Mouse (Mus musculus) layer of hippocampus, adult 6 months (tissue): ENCODE data around the gene BC030499. TPM values are rescaled to one million over a fixed set of nuclear protein-coding genes. Genes with fewer than 3 reads are reported as not detected.

ENCODE experiments used
- long read RNA-seq, 2 experiments: library from polyadenylated mRNA; unstranded; transcript quantifications; one replicate each; pipeline ENCODE4 v2.0.0; 2019 to 2020
- polyA plus RNA-seq: library from polyadenylated mRNA; unstranded; fragments of <200 nt; fragmentation: Nextera tagmentation; gene quantifications from 2 replicates; pipeline ENCODE4 v1.2.3, GENCODE M21; 2021

The BC030499 gene
- 0.56 and 0.58 TPM in 2 replicates for polyA plus RNA-seq
- long read RNA-seq, experiment 1, partial matches to known transcripts = 0 of 2 reads
- long read RNA-seq, experiment 1, other reads (novel, unspliced or antisense) = 2 of 2 reads
- long read RNA-seq, experiment 2, partial matches to known transcripts = 4 of 24 reads
- long read RNA-seq, experiment 2, other reads (novel, unspliced or antisense) = 20 of 24 reads

GRCm38 (mm10) chr11:78290654-78291053 lies at the start of gene BC030499:
Gene BC030499, plus strand, starts transcription at chr11:78290841.

GRCm38 (mm10) chr11:78245627-78246317 lies 44.9 kb upstream of the BC030499 start, which contains the start of the genes Sdf2 and Supt6:
Gene Sdf2, plus strand, starts transcription at chr11:78245746.
Gene Supt6, minus strand, starts transcription at chr11:78245987.

GRCm38 (mm10) chr11:78261380-78262352 lies 29.0 kb upstream of the BC030499 start, which contains the start of gene 2610507B11Rik:
Gene 2610507B11Rik, plus strand, starts transcription at chr11:78261752.

GRCm38 (mm10) chr11:78301357-78302084 lies 10.9 kb downstream of the BC030499 start, which contains the start of gene Spag5:
Gene Spag5, plus strand, starts transcription at chr11:78301529.

GRCm38 (mm10) chr11:78322860-78323259 lies 32.2 kb downstream of the BC030499 start, which contains the start of gene Aldoc:
Gene Aldoc, plus strand, starts transcription at chr11:78322968.

GRCm38 (mm10) chr11:78327634-78328511 lies 37.2 kb downstream of the BC030499 start, which contains the start of gene Pigs:
Gene Pigs, plus strand, starts transcription at chr11:78328415.

GRCm38 (mm10) chr11:78343381-78344327 lies 53.0 kb downstream of the BC030499 start, which contains the start of gene Unc119:
Gene Unc119, plus strand, starts transcription at chr11:78343482.

Other genes with a start within 250 kb of the BC030499 start
- gene Eral1, start 210.5 kb upstream of the BC030499 start, polyA plus RNA-seq = 10.9 and 11.1 TPM in 2 replicates
- gene Fam222b, start 196.2 kb upstream of the BC030499 start, polyA plus RNA-seq = 11.3 and 12.7 TPM in 2 replicates
- 7.1 and 10.1 TPM in 2 replicates for gene Traf4, start 125.3 kb upstream of the BC030499 start, polyA plus RNA-seq
- 1.4 and 2.0 TPM in 2 replicates for gene Nek8, start 114.2 kb upstream of the BC030499 start, polyA plus RNA-seq
- 31.4 and 34.6 TPM in 2 replicates for gene Tlcd1, start 114.1 kb upstream of the BC030499 start, polyA plus RNA-seq
- gene Rpl23a, start 107.3 kb upstream of the BC030499 start, polyA plus RNA-seq = 1,474 and 1,588 TPM in 2 replicates
- gene Rab34, start 102.4 kb upstream of the BC030499 start, polyA plus RNA-seq = 18.8 and 20.1 TPM in 2 replicates
- 4.6 and 5.2 TPM in 2 replicates for gene Proca1, start 97.4 kb upstream of the BC030499 start, polyA plus RNA-seq
- 144 and 168 TPM in 2 replicates for gene Sdf2, start 45.1 kb upstream of the BC030499 start, polyA plus RNA-seq
- gene Supt6, start 44.9 kb upstream of the BC030499 start, polyA plus RNA-seq = 16.4 and 17.8 TPM in 2 replicates
- 52.0 and 58.5 TPM in 2 replicates for gene 2610507B11Rik, start 29.1 kb upstream of the BC030499 start, polyA plus RNA-seq
- gene Spag5, start 10.7 kb downstream of the BC030499 start, polyA plus RNA-seq = 1.7 and 3.1 TPM in 2 replicates
- 1,621 and 1,706 TPM in 2 replicates for gene Aldoc, start 32.1 kb downstream of the BC030499 start, polyA plus RNA-seq
- gene Pigs, start 37.6 kb downstream of the BC030499 start, polyA plus RNA-seq = 81.1 and 86.7 TPM in 2 replicates
- gene Unc119, start 52.6 kb downstream of the BC030499 start, polyA plus RNA-seq = 7.4 and 9.1 TPM in 2 replicates
- gene Foxn1, start 95.7 kb downstream of the BC030499 start, polyA plus RNA-seq = not detected in 2 replicates
- 0.05 TPM in 1 of 2 replicates, not detected in the other for gene Slc13a2, start 131.4 kb downstream of the BC030499 start, polyA plus RNA-seq
- 19.4 and 22.6 TPM in 2 replicates for gene Slc46a1, start 174.9 kb downstream of the BC030499 start, polyA plus RNA-seq
- gene Sarm1, start 206.9 kb downstream of the BC030499 start, polyA plus RNA-seq = 18.9 and 21.1 TPM in 2 replicates
- 44.3 and 58.5 TPM in 2 replicates for gene Vtn, start 208.2 kb downstream of the BC030499 start, polyA plus RNA-seq
- gene Sebox, start 212.6 kb downstream of the BC030499 start, polyA plus RNA-seq = 5.8 and 6.2 TPM in 2 replicates
- 63.3 and 66.5 TPM in 2 replicates for gene Tmem199, start 221.3 kb downstream of the BC030499 start, polyA plus RNA-seq
- 161 and 169 TPM in 2 replicates for gene Poldip2, start 221.4 kb downstream of the BC030499 start, polyA plus RNA-seq
- gene Tnfaip1, start 245.5 kb downstream of the BC030499 start, polyA plus RNA-seq = 20.6 and 20.8 TPM in 2 replicates
- 137 and 139 TPM in 2 replicates for gene Ift20, start 245.5 kb downstream of the BC030499 start, polyA plus RNA-seq